Mouse (Mus musculus) liver, embryonic 13.5 days (tissue): ENCODE data around the gene Arl4a. TPM values are rescaled to one million over a fixed set of nuclear protein-coding genes. Genes with fewer than 3 reads are reported as not detected.

Source experiments
- ATAC-seq: fragments of 200-750 bp; cut with Nextera tagmentation; 2 replicates; pipeline ENCODE4 v1.8.0; 2017; ENCODE audit warnings: low read depth, mild to moderate bottlenecking, moderate number of reproducible peaks, moderate library complexity
- DNase-seq: peaks from one replicate; pipeline ENCODE4 v3.0.0; 2022
- H3K27ac ChIP-seq: fragments of 300-500 bp; sonication (generic); 2 replicates; pipeline ENCODE4 v1.5.1; 2015; ENCODE audit warnings: moderate library complexity, mild to moderate bottlenecking, inconsistent platforms
- H3K27me3 ChIP-seq: fragments of 300-500 bp; sonication (generic); 2 replicates; pipeline ENCODE4 v1.6.1; 2015; ENCODE audit warnings: mild to moderate bottlenecking, inconsistent platforms
- H3K36me3 ChIP-seq: fragments of 300-500 bp; sonication (generic); 2 replicates; pipeline ENCODE4 v1.6.1; 2015; ENCODE audit warnings: mild to moderate bottlenecking, inconsistent platforms
- H3K4me1 ChIP-seq: fragments of 300-500 bp; sonication (generic); replicated peaks from 2 replicates; pipeline ENCODE4 v1.6.1; 2015; ENCODE audit warnings: inconsistent platforms
- H3K4me2 ChIP-seq: fragments of 300-500 bp; sonication (generic); 2 replicates; pipeline ENCODE4 v1.6.1; 2015; ENCODE audit warnings: inconsistent platforms, mild to moderate bottlenecking, moderate library complexity
- H3K4me3 ChIP-seq: fragments of 300-500 bp; sonication (generic); replicated peaks from 2 replicates; pipeline ENCODE4 v1.5.1; 2015; ENCODE audit warnings: mild to moderate bottlenecking, inconsistent platforms
- H3K9ac ChIP-seq: fragments of 300-500 bp; sonication (generic); 2 replicates; pipeline ENCODE4 v1.6.1; 2015; ENCODE audit warnings: mild to moderate bottlenecking, inconsistent platforms
- H3K9me3 ChIP-seq: fragments of 300-500 bp; sonication (generic); replicated peaks from 2 replicates; pipeline ENCODE4 v1.6.1; 2016; ENCODE audit warnings: inconsistent platforms
- WGBS: fragments of 180-500 bp; shearing (Covaris S2); methylation state at CpG from one replicate; pipeline ENCODE4 v1.1.7; 2015; ENCODE audit not compliant: insufficient replicate concordance; 5-methylcytosine and 5-hydroxymethylcytosine counted together
- polyA plus RNA-seq: library from polyadenylated mRNA; unstranded; fragments of >200 nt; fragmentation: Nextera tagmentation; extraction: Ambion mirVana; gene quantifications from 2 replicates; pipeline ENCODE4 v1.2.1, GENCODE M21; 2015

Gene Arl4a
- polyA plus RNA-seq, 1 experiment from 2014 or later = 90.0 TPM

DNA sequence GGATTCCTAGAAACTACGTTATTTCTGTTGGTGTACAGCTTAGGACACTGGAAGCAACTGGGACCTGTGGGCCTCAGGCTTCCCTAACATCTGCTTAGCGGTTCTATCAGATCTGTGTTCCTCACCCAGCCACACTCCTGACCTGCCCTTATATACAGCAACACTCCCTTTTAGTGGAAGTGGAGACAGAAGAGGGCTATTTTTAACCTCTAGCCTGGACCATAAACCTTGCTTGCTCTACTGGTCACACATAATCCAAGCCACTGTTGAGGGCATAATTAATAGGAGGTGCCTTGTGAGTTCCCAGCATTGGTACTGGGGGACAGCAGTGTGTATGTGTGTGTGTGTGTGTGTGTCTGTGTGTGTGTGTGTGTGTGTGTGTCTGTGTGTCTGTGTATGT, 33.1 kb downstream of the Arl4a start:
- H3K4me3 ChIP-seq = no peak overlapping the region
- no peaks in the 10 kb centered on the region for H3K36me3 ChIP-seq
- H3K9me3 ChIP-seq = no peaks in the 10 kb centered on the region
- H3K27me3 ChIP-seq = no peaks in the 10 kb centered on the region
- no peak for ATAC-seq
- 57% methylated on average over 2 of the region's 2 CpGs for WGBS
- H3K9ac ChIP-seq = no peak overlapping the region
- H3K4me1 ChIP-seq = no peaks in the 10 kb centered on the region
- H3K4me2 ChIP-seq = no peak overlapping the region
- no peak for DNase-seq
- no peak overlapping the region for H3K27ac ChIP-seq

DNA sequence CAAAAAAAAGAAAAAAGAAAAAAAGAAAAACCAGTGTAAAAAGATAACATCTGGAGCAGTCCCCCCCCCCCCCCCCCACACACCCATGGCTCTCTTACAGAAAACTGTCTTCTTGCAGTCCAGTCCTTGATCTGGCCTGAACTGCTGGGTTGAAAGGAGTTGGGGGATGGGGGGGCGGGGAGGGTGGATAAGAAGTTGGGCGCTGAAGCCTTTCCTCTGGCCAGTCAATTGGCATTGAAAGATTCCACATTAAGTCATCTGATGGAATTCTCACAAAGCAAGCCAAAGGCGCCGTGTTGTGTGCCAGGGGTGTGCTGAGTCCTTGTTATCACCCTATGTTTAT, 39.0 kb downstream of the Arl4a start:
- Histone ChIP-seq H3K9me3 (no peaks in the 10 kb centered on the region), H3K27ac (no peak overlapping the region), H3K4me1 (peaks cover 18% of the 10 kb centered on the region), H3K27me3 (no peaks in the 10 kb centered on the region), H3K4me3 (no peak overlapping the region), H3K9ac (no peak overlapping the region), H3K4me2 (no peak overlapping the region), H3K36me3 (no peaks in the 10 kb centered on the region)
- DNase-seq (no peak), ATAC-seq (no peak)
- WGBS = 54% methylated on average over 4 of the region's 4 CpGs

- DNase-seq (no peak), ATAC-seq (no peak)
- Histone ChIP-seq H3K27ac (no peak overlapping the region), H3K4me2 (no peak overlapping the region), H3K4me1 (peaks cover 18% of the 10 kb centered on the region), H3K27me3 (no peaks in the 10 kb centered on the region), H3K36me3 (no peaks in the 10 kb centered on the region), H3K9ac (no peak overlapping the region), H3K4me3 (no peak overlapping the region), H3K9me3 (no peaks in the 10 kb centered on the region)
- WGBS = 43% methylated on average over 9 of the region's 9 CpGs
These were observed 39.6 kb downstream of the Arl4a start for GRCm38 (mm10) chr12:39998070-39998852.

- no peak overlapping the region for H3K4me2 ChIP-seq
- no peak for DNase-seq
- no peak overlapping the region for H3K9ac ChIP-seq
- no peak overlapping the region for H3K27ac ChIP-seq
- no peaks in the 10 kb centered on the region for H3K27me3 ChIP-seq
- H3K9me3 ChIP-seq = no peaks in the 10 kb centered on the region
- H3K36me3 ChIP-seq = no peaks in the 10 kb centered on the region
- H3K4me3 ChIP-seq = no peak overlapping the region
- WGBS = 64% methylated on average over 4 of the region's 4 CpGs
- no peak for ATAC-seq
- peaks cover 18% of the 10 kb centered on the region for H3K4me1 ChIP-seq
These were observed 40.2 kb downstream of the Arl4a start for GRCm38 (mm10) chr12:39997651-39998050.

DNA sequence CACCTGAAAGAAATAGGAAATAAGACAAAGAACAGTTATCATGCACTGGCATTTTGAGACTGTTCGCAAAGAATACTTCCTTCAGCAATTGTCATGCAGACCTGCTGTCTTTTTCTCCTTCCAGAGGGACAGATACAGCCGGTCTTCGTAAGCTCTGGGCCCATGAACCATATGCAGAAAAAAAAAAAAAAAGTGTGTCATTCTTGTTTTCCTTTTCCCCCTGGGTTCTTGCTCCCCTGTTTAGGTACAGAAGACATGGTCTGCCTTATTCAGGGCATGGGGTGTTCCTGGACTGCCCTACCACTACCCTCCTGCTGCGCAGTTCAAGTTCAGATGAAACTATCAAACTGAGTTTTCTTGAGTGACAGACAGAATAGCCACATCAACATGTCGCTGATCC, 41.8 kb downstream of the Arl4a start:
- Histone ChIP-seq H3K4me3 (no peak overlapping the region), H3K27me3 (no peaks in the 10 kb centered on the region), H3K9me3 (no peaks in the 10 kb centered on the region), H3K4me2 (no peak overlapping the region), H3K36me3 (no peaks in the 10 kb centered on the region), H3K27ac (peak overlapping the region; percentile 72), H3K4me1 (peaks cover 18% of the 10 kb centered on the region), H3K9ac (0 out of 2 replicates have a peak overlapping the region, but pooled peaks have one; percentile 1)
- ATAC-seq (peak; percentile 57), DNase-seq (no peak)
- WGBS = 46% methylated on average over 5 of the region's 5 CpGs

DNA sequence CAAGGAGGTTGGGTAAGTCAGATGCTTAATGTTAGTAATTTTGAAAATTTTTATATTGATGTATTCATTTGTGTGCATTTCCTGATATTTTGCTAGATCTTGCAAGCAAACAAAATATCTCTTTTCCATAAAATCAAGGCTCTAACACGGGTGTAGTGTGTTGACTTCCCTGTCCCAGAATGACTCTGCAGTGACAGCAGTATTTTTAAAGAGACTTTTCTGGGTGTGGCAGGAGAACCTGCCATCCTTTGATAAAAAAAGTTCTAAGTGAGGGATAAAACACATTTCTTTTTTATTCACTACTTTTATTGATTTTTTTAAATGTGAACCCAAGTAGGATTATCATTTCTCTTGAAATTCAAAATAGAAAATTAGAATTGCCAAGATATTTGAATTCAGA, 42.2 kb downstream of the Arl4a start:
- no peaks in the 10 kb centered on the region for H3K27me3 ChIP-seq
- H3K36me3 ChIP-seq = no peaks in the 10 kb centered on the region
- no peak overlapping the region for H3K4me2 ChIP-seq
- peak; percentile 89 for ATAC-seq
- H3K9ac ChIP-seq = no peak overlapping the region
- peaks cover 18% of the 10 kb centered on the region for H3K4me1 ChIP-seq
- WGBS = 13% methylated on average over 1 of the region's 1 CpGs
- H3K4me3 ChIP-seq = no peak overlapping the region
- peak overlapping the region; percentile 72; the same call in 1 of the 2 replicates for H3K27ac ChIP-seq
- DNase-seq = peak; percentile 21
- no peaks in the 10 kb centered on the region for H3K9me3 ChIP-seq

- no peaks in the 10 kb centered on the region for H3K27me3 ChIP-seq
- ATAC-seq = no peak
- no peak overlapping the region for H3K27ac ChIP-seq
- no peak overlapping the region for H3K4me2 ChIP-seq
- no peak for DNase-seq
- WGBS = 60% methylated on average over 6 of the region's 6 CpGs
- H3K4me1 ChIP-seq = peaks cover 12% of the 10 kb centered on the region
- H3K9ac ChIP-seq = no peak overlapping the region
- H3K9me3 ChIP-seq = no peaks in the 10 kb centered on the region
- no peak overlapping the region for H3K4me3 ChIP-seq
- no peaks in the 10 kb centered on the region for H3K36me3 ChIP-seq
These were observed 45.0 kb downstream of the Arl4a start for GRCm38 (mm10) chr12:39992767-39993302.

GRCm38 (mm10) chr12:39990830-39991780, 46.7 kb downstream of the Arl4a start:
- H3K36me3 ChIP-seq = no peaks in the 10 kb centered on the region
- H3K4me2 ChIP-seq = no peak overlapping the region
- H3K9me3 ChIP-seq = no peaks in the 10 kb centered on the region
- H3K9ac ChIP-seq = no peak overlapping the region
- ATAC-seq (no peak), DNase-seq (no peak)
- no peaks in the 10 kb centered on the region for H3K27me3 ChIP-seq
- H3K4me1 ChIP-seq = peaks cover 8% of the 10 kb centered on the region
- WGBS = 53% methylated on average over 4 of the region's 4 CpGs
- no peak overlapping the region for H3K4me3 ChIP-seq
- H3K27ac ChIP-seq = no peak overlapping the region

DNA sequence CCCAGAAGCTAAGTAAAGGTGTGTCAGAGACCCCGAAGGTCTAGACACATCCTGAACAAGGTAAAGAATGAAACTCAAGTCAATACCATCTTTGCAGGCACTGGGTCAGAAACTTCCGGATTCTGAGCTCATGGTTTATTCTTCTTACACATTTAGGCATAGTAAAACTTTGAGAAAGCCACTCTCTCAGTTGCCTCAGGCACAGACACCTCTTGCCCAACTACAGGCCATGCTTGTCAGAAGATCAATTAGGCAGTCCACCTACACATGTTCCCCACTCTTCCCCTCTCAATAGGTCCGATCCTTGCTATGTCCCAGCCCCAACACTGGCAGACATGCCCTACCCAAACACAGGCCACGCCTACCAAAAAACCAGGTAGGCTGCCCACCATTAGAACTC, 48.7 kb downstream of the Arl4a start:
- WGBS = 65% methylated on average over 4 of the region's 4 CpGs
- Histone ChIP-seq H3K36me3 (no peaks in the 10 kb centered on the region), H3K27me3 (no peaks in the 10 kb centered on the region), H3K9ac (no peak overlapping the region), H3K4me1 (no peaks in the 10 kb centered on the region), H3K4me3 (no peak overlapping the region), H3K9me3 (no peaks in the 10 kb centered on the region), H3K27ac (no peak overlapping the region), H3K4me2 (no peak overlapping the region)
- no peak for DNase-seq
- ATAC-seq = no peak

- Histone ChIP-seq H3K4me1 (no peaks in the 10 kb centered on the region), H3K9me3 (no peaks in the 10 kb centered on the region), H3K27ac (no peak overlapping the region), H3K27me3 (no peaks in the 10 kb centered on the region), H3K4me2 (no peak overlapping the region), H3K4me3 (no peak overlapping the region), H3K36me3 (no peaks in the 10 kb centered on the region), H3K9ac (no peak overlapping the region)
- DNase-seq (no peak), ATAC-seq (no peak)
- WGBS = 79% methylated on average over 4 of the region's 4 CpGs
These were observed 50.6 kb downstream of the Arl4a start for GRCm38 (mm10) chr12:39987177-39987576.

- ATAC-seq (0 out of 2 replicates have a peak, but pooled peaks have one; percentile 39), DNase-seq (no peak)
- H3K9ac ChIP-seq = no peak overlapping the region
- no peaks in the 10 kb centered on the region for H3K36me3 ChIP-seq
- no peaks in the 10 kb centered on the region for H3K27me3 ChIP-seq
- no peaks in the 10 kb centered on the region for H3K9me3 ChIP-seq
- no peak overlapping the region for H3K27ac ChIP-seq
- no peaks in the 10 kb centered on the region for H3K4me1 ChIP-seq
- H3K4me3 ChIP-seq = no peak overlapping the region
- H3K4me2 ChIP-seq = no peak overlapping the region
- 89% methylated on average over 7 of the region's 7 CpGs for WGBS
These were observed 52.2 kb downstream of the Arl4a start for GRCm38 (mm10) chr12:39985639-39986038.
